Mouse (Mus musculus) retina, postnatal 1 day (tissue): ENCODE results near the gene Insl3.

ENCODE experiments used
- DNase-seq: peaks from one replicate; pipeline ENCODE4 v3.0.0-alpha.2; 2012

The Insl3 gene

DNA sequence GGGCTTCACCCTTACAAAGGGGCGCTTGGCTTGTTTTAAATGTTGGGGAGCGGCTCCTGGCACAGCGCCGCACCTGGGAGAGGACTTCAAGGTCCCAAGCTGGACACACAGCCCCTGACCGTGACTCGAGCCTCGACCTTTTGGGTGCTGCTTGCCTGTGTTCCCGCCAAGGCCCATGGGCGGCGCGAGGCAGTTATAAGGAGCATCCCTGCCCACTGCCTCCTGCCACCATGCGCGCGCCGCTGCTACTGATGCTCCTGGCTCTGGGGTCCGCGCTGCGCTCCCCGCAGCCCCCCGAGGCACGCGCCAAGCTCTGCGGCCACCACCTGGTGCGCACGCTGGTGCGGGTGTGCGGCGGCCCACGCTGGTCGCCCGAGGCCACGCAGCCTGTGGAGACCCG, at the start of gene Insl3:
TSS of gene Insl3 (plus strand) at position 187 of the 400 bp plus-strand sequence.
- DNase-seq, result no peak

DNA sequence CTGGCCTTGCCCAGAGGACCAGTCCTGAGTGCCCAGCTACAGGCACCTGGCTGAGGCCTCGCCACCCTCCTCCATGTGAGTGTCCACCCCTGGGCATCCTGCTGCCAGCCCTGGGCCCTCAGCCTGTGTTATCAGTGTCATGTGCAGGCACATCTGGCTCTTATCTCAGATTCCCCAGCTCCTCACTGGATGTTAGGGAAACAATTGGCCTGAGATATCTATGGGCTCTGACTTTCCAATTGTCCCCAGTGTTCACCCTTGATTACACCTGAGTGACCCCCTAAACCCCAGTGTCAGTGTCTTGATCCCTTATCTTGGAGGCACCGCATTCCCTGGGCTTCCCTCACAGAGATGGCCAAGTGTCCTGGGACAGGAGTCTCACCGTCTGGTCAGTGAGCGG, 49.7 kb upstream of the Insl3 start:
- no peak for DNase-seq

DNA sequence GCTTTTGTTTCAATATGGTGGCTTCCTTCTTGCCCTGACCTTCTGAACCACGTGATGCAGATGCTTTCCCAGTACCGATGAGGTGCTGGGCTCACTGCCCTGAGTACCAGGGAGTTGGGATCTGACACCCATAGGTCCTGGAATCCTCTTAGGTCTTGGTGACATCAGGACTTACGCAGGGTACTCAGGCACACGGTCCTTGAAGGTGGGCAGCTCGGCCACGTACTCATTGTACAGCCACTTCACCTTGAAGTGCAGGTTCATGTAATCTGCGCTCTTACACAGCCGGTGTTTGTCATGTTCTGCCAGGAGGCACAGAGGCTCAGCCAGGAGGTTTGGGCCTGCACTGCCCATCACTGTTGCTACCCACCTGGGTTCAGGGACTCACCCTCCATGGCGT, 43.5 kb upstream of the Insl3 start:
- DNase-seq, result no peak

DNA sequence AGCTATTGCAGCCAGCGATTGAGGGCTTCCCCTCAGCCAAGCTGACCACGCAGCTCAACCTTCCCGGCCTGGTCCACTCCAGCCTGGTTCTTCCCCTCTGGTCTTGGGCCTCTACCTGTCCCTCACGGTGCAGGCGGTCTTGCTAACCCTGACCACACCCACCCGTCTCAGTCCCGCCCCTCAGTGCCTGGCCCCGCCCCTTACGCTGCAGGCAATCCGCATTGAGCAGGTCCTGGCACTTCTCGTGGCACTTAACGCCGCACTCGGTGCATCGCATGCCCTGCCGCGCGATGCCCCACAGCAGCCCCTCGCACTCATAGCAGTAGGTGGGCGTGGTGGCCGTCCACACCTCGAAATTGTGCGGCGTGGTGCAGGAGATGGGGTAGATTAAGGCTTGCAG, 34.4 kb upstream of the Insl3 start:
- DNase-seq, result peak; percentile 59

DNA sequence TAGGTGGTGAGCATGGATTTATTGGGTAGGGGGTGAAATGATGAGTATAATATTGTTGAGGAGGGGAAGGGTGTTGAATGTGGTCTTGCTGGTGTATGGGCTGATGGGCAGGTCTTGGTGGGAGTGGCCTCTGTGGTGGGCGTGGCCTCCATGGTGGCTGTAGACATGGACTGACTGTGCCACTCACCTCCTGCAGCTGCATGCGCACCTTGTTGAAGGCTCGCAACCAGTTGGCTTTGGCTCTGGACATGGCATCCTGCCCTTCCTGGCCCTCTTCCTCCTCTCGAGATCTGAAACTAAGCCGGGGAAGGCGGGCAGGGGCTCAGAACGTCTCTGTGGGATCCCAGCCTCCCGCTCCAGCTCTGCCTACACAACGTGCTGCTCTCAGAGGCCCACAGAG, 31.2 kb upstream of the Insl3 start:
- DNase-seq, result no peak

DNA sequence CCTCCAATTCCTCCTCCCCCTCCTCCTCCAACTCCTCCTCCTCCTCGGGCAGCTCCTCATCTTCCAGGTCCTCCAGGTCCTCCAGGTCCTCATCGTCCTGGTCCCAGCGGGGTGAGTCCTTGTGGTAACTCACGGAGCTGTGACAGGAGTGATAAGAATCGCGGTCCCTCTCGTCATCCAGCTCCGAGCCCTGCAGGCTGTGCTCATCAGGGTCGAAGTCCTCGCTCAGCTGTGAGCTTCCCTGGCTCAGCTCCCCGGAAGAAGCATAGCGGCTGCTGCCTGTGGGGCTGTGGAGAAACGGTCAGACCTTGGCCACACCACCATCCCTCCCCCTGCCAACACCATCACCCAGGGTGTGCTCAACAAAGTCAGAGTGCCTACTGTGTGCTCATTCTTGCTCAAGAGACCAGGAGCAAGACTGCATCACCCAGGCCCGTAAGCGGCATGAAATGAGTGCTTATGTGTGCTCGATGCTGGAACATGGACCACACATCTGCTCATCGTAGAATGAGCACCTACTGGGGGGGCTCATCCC, 30.4 kb upstream of the Insl3 start:
- peak; percentile 19 for DNase-seq

DNA sequence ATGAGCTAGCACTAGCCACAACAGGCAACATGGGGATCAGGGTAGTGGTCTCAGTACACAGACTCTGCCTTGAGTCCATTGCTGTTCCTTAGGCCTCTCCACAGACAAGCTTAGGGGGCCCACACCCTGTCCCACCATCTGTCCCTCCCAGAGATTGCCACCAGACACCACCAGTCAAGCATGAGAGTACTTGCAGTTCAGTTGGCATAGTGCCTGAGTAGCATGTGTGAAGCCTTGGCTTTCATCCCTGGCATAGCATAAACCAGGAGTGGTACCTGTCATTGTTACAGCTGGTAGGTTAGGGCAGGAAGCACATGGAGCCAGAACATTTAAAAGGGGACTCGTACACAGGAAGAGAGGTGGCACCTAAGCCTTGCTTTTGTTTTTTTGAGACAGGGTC, 29.3 kb upstream of the Insl3 start:
- peak; percentile 57 for DNase-seq

DNA sequence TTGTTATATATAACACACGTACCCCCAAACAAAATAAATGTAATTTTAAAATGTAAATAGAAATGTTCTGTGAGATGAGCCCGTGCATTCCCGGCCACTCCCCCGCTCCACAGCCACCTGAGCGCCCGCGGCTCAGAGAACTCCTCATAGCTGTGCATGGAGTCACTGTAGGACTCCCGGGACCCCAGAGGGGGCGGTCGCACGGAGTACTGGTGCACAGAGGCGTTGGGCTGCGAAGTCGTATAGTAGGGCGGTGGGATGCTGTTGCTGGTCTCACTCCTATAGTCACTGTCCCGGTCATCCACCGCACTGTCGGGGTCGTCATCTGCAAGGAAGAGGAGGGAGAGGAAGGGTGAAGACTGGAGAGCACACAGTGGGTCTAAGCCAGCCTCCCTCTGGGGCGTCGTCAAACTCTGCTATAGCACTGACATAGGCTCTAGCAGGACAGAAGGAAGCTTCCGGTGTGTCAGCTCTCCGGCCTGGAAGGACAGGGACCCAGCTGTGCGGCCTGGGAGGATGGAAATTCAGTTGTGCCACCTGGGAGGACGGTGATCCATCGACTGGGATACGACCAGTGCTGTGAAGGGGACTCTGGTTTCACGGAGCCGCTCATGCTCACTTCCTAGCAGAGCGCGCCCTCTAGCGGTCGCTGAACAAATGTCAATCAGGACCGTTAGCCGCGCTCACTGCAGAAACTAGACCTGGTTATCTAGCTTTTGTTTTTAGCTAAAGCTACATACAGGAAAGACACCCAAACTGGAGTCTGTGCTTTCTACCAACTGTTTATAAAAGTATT, 28.5 kb upstream of the Insl3 start:
- peak; percentile 90 for DNase-seq

DNA sequence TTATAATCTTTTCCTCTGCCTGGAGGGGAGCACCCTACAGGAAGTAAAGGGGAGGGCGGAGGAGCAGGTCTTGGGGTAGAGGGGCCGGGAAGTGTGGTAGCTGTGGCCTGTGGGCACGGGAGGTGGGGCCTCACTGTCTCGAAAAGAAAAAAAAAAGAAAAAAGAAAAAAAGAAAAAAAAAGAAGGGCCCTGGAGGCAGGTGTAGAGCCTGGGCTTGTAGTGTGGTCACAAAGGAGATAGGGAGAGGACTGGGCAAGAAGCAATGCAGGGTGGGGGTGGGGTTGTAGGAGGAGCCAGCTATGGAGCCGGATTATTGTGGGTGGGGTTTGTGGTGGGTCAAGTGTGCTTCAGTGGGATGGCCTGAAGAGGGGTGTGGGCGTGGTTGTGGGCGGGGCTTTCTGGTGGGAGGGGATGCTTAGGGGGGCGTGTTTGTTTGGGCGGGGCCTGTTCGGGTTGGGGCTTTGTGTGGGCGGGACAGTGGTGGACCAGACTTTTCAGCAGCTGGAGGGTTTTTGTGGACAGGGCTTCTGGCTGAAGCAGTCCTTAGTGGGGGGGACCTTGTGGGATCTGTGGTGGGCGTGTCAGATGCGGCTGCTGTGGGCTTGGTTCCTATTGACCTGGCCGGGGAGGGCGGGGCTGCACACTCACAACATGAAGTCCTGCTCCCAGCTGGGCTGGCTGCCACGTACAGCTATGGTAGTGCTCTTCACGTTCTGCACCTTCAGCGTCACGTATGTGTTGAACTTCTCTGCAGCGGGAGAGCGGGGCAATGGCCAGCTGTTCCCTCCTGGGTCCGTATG, 23.5 kb upstream of the Insl3 start:
- peak; percentile 86 for DNase-seq

DNA sequence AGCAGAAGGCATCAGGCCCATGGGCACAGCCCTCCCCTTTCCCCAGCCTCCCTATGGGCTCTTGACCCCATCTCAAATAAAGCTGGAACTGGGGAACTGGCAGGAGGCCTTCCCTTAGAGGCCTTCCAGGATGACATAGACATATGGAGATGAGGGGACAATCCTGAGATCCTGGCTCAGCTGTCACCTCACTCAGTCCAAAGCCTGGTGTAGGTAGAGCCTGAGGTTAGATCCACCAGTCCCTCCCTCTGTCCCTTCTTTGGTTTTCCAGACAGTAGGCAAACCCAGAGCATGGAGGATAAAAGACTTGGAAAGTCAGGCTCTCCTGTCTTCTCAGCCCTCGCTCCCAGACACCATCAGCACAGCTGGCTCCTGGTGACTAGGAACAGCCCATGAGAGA, 22.2 kb upstream of the Insl3 start:
- DNase-seq, result no peak

DNA sequence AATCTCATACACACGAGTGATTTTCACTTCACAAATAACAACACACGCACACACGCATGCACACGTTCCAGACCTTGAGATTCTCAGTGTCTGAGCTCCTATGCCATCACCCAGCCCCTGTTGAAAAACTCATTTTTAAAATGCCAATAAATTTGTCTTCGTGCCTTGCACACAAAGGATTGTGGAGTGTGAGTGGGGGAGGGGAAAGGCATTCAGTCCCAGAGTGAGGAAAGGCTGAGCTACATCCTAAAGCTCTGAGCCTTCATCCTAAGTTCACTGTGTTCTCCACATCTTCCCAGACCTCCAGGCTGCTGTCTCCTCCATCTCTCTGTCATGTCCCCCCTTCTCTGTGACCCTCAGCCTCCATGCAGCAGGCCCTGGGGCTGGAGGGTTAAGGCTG, 21.8 kb upstream of the Insl3 start:
- DNase-seq, result no peak

DNA sequence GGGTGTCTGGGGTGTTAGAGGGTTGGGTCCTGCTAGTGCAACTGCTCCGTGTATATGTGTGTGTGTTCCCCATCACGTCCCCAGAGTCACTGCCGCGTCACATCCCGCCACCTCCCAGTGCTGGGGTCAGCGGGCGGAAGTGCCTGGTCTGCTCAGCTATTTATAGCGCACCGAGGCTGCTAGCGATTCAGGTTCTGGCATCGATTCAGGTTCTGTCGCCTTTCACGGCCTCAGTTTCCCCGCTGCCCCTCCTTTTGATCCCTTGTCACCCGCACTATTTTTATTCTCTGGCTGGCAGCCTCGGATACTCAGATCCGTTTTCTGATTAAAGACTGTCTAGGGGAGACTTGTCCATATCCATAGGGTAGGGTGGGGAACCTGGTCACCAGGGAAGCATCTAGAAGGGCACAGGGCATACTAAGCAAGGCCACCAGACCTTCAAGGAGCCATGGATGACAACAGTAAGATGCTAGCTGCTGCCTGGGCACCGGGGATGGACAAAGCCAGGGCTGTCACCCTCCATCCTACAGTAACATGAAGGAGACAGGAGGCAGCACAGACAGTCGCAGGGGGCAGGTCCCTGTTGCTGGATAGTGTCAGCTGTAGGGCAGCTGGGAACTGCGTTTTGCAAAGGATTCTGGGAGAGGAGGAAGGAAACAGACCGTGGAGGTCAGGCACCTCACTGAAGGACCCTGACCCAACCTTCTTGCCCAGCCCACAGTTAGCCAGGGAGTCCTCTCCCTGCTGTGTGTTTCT, 20.6 kb upstream of the Insl3 start:
- peak; percentile 56 for DNase-seq

DNA sequence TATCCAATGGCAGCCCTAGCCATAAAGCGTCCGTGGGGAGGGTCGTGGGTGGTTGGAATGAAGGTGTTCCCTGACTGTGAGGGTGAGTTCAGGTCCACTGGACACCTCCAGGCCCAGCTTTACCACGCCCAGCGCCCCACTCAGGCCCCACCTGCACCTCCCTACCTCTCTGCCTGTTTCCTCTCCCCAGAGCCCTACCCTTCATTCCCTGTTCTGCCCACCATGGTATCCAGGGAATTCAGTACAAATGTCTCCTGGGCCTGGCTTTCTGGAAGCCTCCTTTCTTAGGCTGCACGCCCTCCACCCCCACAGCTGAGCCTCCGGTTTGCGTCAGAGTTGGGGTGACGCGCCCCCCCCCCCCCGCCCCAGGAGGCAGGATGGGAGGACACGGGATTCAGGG, 18.8 kb upstream of the Insl3 start:
- DNase-seq, result no peak

DNA sequence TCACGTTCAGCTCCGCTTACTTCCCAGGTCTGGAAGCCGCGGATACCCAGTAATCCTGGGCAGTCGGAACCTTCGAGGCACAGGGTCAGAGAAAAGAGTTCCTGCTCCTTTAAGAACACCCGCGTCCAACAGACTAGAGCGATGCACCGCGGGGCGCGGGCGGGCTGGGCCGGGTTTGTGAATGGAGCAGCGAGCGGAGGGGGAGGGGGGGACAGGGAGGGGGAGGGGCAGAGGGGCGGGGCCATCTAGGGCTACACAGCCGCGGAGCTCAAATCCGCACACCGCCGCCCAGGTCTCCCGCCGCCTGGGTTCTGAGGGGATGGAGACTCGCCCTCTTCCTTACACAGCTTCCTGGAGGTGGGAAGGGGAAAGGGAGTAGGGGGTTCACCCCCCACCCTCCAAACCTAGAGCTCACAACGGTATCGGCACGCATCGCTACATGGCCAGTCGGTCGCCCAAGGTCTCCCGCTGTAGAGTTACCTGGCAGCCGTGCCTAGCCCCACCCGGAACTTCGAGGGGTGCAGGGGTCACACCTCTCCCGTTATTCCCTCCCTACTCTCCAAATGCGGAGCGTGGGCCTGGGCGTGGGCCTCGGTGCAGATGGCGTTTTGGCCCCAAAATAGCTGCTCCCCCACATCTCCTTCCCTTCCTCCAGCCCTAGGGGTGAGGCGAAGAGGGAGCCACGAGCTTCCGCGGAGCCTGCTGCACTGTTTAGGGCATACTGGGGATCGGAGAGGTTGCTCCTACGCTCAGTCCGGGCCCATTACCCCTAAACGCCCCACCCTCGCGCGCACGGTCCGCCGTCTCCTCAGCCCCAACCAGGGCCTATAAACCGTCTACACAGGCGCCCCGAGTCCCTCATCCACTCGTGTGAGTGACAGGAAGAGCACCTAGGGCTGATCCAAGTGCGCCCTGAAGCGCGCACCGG, 18.1 kb upstream of the Insl3 start:
- DNase-seq, result peak; percentile 90

DNA sequence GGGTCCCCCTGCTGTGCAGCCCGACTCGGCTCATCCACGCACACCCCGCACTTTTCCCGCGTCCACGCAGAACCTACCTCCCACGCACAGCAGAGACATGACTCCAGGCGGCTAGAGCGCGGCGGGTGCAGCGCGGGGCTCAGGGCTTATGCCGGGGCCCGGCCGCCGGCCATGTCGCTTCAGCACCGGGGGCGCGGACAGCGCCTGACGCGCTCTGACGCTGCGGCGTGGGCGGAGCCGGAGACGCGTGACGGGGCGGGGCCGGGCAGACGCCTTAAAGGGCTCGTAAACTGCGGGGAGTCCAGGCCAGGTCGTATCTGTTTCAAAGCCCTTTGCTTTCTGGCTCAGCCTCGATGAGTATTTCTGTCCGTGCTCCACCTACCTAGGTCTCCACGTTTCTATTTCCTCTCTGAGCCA, 17.5 kb upstream of the Insl3 start, which contains the start of gene Unc13a:
TSS of gene Unc13a (minus strand) at position 209 of the 417 bp plus-strand sequence.
- peak; percentile 91 for DNase-seq

DNA sequence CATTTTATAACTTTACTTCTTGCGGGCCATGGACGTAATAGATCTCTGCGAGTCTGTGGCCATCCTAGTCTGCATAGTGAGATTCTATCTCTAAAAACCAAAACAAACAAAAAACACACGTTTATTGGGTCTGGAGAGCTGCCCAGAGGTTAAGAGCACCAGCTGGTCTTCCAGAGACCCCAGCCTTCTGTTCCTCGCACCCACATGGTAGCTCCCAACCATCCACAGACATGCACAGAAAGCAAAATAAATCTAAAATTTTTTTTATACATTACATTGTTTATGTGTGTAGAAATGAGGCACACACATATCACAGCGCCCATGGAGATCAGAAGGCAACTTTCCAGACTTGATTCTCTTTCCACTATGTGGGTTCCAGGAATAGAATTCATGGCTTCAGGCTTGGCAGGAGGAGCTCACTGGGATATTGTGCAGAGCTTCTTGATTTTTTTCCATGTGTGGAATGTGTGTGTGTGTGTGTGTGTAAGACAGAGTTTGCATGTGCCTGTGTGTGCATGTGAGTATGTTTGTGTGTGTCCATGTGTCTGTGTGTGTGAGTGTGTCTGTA, 16.8 kb upstream of the Insl3 start:
- DNase-seq, result no peak

DNA sequence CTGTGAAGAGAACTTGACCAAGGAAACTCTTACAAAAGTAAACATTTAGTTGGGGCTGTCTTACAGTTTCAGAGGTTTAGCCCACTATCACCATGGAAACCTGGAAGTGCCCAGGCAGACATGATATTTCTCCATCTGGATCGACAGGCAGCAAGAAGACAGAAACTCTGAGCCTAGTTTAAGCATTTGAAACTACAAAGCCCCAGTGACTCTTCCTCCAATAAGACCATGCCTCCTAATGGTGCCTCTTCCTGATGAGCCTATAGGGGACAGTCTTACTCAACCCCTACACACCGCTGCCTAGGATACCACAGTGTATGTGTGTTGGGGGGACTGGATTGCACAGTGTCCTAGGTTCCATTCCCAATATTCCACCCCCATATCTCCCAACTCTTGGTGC, 14.9 kb upstream of the Insl3 start:
- no peak for DNase-seq

DNA sequence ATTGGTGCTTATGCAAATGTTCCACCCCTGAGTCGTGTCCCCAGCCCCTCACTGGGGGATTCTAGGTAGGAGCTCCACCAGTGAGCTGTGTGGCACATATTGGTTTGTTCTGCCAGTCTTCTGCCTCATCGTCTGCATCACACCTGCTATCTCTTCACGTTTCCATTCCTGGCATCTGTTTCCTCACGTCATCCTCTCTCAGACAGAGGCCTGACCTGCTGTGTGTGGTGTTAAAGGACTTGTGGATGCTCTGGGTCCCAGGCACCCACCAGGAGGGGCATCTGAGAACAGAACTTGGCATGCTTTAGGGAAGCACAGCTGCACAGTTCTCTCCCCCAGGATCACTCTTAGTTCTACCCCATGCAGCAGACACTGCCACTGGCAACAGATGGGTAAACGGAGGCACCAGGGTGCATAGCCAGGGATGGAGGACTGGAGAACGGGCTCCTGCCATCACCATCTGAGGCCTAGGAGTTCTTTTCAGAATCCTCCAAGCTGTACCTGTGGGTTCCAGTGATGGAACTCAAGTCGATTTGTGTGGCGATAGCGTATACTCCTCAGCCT, 13.5 kb upstream of the Insl3 start:
- DNase-seq, result no peak

DNA sequence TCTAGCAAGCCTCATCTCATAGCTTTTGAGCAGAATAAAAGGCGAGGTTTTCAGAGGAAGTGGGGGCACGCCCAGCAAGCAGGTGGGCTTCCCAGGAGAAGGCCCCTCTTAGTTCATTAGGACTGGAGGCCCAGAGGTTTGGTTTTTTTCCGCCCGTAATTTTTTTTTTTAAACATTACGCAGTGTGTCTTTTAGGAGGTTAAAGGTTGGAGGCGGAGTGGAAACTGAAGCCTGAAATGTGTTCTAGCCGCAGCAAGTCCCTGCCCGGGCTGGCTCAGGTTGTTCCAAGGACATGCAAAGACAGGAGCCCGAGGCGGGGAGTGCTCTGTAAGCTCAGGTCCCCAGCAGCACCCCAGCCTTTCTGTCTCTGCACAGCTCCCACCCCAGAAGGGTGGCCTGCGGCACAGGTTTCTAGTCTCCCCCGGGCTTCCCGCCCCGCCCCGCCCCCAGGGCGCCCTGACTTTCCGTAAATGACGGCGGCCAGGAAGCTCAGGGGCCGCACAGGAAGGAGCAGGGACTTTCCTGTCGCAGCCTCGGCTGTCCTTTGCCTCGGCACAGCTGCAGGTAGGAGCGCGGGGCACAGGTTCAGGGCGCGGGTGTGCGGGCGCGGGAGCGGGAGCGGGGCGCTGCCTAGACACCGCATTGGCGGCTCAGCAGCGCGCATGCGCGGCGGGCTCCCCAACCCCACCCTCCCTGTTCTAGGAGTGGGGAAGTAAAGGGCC, 12.8 kb upstream of the Insl3 start, which contains the start of gene Jak3:
TSS of gene Jak3 (plus strand) at position 277 of the 722 bp plus-strand sequence.
- peak; percentile 63 for DNase-seq

DNA sequence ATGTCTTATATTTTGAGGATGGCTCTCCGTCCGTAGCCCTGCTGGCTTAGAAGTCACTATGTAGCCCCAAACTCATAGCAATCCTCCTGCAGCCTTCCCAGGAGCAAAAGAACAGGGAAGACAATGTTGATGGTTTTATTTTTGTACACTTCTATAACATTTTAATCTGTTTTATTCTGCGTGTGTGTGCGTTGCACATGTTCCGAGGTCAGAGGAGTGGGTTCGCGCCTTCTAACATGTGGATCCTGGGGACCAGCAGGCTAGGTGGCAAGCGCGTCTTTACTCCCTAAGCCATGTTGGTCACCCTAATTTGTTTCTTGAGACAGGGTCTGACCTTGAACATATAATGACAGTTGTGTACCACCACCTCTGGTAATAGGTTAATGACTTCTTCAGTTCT, 12.2 kb upstream of the Insl3 start:
- DNase-seq, result no peak

DNA sequence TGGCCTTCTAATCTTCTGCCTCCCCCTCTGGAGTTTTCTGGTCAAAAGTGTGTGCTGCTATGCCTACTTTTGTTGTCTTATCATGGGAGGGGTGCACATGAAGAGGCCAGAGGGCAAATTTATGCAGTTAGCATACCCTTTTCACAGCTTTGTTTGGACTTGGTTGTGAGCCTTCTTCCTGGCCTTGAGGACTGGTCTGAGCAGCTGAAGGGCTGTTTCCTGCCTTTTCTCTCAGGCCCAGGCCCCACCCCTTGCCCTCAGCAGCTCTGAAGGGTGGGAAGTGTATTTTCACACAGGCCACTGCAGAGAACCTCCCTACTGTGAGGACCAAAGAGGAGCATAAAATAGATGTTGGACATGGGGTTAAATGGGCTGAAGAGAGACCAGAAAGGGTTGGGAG, 11.5 kb upstream of the Insl3 start:
- no peak for DNase-seq
